Mouse (Mus musculus) lung, adult 2 months (tissue): Measurements from ENCODE around the gene Ror2.

Experiments
- CTCF ChIP-seq: fragments of 200-500 bp; IDR thresholded peaks from 2 replicates; pipeline ENCODE4 v1.5.1; 2011; ENCODE audit warnings: mild to moderate bottlenecking, low read length, control low read depth; ENCODE audit not compliant: insufficient read depth
- POLR2A ChIP-seq: fragments of 200-500 bp; IDR thresholded peaks from 2 replicates; pipeline ENCODE4 v1.6.1; 2011; ENCODE audit warnings: low read depth, mild to moderate bottlenecking, control low read depth, low read length, borderline replicate concordance; ENCODE audit errors: extremely low read depth

- no peak for TF ChIP-seq CTCF
- no peak for TF ChIP-seq POLR2A
These were observed 97.0 kb downstream of the Ror2 start for GRCm38 (mm10) chr13:53188935-53189334.
